Mouse (Mus musculus) CH12.LX (cell line): ENCODE results near the gene Foxo1. TPM values are rescaled to one million over a fixed set of nuclear protein-coding genes. Genes with fewer than 3 reads are reported as not detected.

Source experiments
- DNase-seq: peaks from one replicate; pipeline ENCODE4 v3.0.0-alpha.2; 2013; ENCODE audit errors: extremely low read depth
- H3K27ac ChIP-seq: 2 replicates; pipeline ENCODE4 v1.5.1; 2012; ENCODE audit warnings: low read depth, mild to moderate bottlenecking, control low read depth, moderate library complexity; ENCODE audit not compliant: insufficient read depth
- H3K27me3 ChIP-seq: replicated peaks from 2 replicates; pipeline ENCODE3; 2012; ENCODE audit warnings: inconsistent platforms
- H3K36me3 ChIP-seq, 2 experiments: replicated peaks in 1 of 2; 2 replicates each; pipeline versions ENCODE3 to v1.6.1; 2012; ENCODE audit warnings: inconsistent platforms in 1 of 2, low read length in 1 of 2, mild to moderate bottlenecking in 1 of 2, mixed read lengths in 1 of 2, moderate library complexity in 1 of 2; ENCODE audit not compliant: control insufficient read depth in 1 of 2, insufficient read depth in 1 of 2
- H3K4me1 ChIP-seq, 2 experiments: 2 replicates each; pipeline ENCODE4 v1.6.1; 2012; ENCODE audit warnings: inconsistent platforms in 1 of 2, moderate library complexity in 1 of 2; ENCODE audit not compliant: insufficient read depth in 2 of 2, control insufficient read depth in 1 of 2
- H3K4me2 ChIP-seq: 2 replicates; pipeline ENCODE4 v1.6.1; 2012; ENCODE audit warnings: low read depth, mild to moderate bottlenecking, control low read depth; ENCODE audit not compliant: poor library complexity, insufficient read depth, severe bottlenecking
- H3K4me3 ChIP-seq, 3 experiments: fragments of 150-350 bp in 1 of 3; sonication (generic) in 1 of 3; replicated peaks in 1 of 3; 2 replicates each; pipeline versions ENCODE3 to v1.5.1; 2011 to 2012; ENCODE audit warnings: low read depth in 2 of 3, low read length in 2 of 3, mild to moderate bottlenecking in 2 of 3, moderate library complexity in 2 of 3, control low read depth in 1 of 3, improper control_type of control experiment in 1 of 3, inconsistent platforms in 1 of 3, mixed read lengths in 1 of 3; ENCODE audit not compliant: poor library complexity in 1 of 3
- H3K79me2 ChIP-seq: replicated peaks from 2 replicates; pipeline ENCODE4 v1.6.1; 2012; ENCODE audit warnings: mild to moderate bottlenecking, moderate library complexity; ENCODE audit not compliant: control insufficient read depth, poor library complexity, insufficient read depth, severe bottlenecking; ENCODE audit errors: extremely low read depth
- H3K9ac ChIP-seq: 2 replicates; pipeline ENCODE4 v1.6.1; 2012; ENCODE audit warnings: low read depth, mild to moderate bottlenecking, control low read depth, moderate library complexity; ENCODE audit not compliant: insufficient read depth
- H3K9me3 ChIP-seq: replicated peaks from 2 replicates; pipeline ENCODE3; 2012; ENCODE audit warnings: low read length, inconsistent platforms, mixed read lengths
- BHLHE40 ChIP-seq: IDR thresholded peaks from 2 replicates; pipeline ENCODE4 v1.6.1; 2011; ENCODE audit warnings: mild to moderate bottlenecking, low read depth, low read length, improper control_type of control experiment
- CHD1 ChIP-seq: IDR thresholded peaks from 2 replicates; pipeline ENCODE4 v1.6.1; 2012; ENCODE audit warnings: low read depth, low read length, improper control_type of control experiment, inconsistent platforms
- CHD2 ChIP-seq: IDR thresholded peaks from 2 replicates; pipeline ENCODE4 v1.6.1; 2011; ENCODE audit warnings: low read length, improper control_type of control experiment
- ELF1 ChIP-seq: IDR thresholded peaks from 2 replicates; pipeline ENCODE4 v1.6.1; 2014; ENCODE audit warnings: low read depth, mild to moderate bottlenecking, inconsistent platforms, low read length, improper control_type of control experiment
- EP300 ChIP-seq: IDR thresholded peaks from 2 replicates; pipeline ENCODE4 v1.6.1; 2011; ENCODE audit warnings: low read length, improper control_type of control experiment
- ETS1 ChIP-seq: conservative IDR thresholded peaks from 2 replicates; pipeline ENCODE4 v1.6.1; 2012; ENCODE audit warnings: low read depth, mild to moderate bottlenecking, inconsistent platforms, low read length, improper control_type of control experiment, moderate library complexity
- HCFC1 ChIP-seq: IDR thresholded peaks from 2 replicates; pipeline ENCODE4 v1.6.1; 2012; ENCODE audit warnings: low read depth, mild to moderate bottlenecking, inconsistent platforms, low read length, improper control_type of control experiment
- IRF4 ChIP-seq: IDR thresholded peaks from 2 replicates; pipeline ENCODE4 v1.6.1; 2014; ENCODE audit warnings: low read depth, mild to moderate bottlenecking, inconsistent platforms, low read length, improper control_type of control experiment
- JUND ChIP-seq: conservative IDR thresholded peaks from 2 replicates; pipeline ENCODE4 v1.6.1; 2011; ENCODE audit warnings: low read depth, low read length, improper control_type of control experiment
- KAT2A ChIP-seq: IDR thresholded peaks from 2 replicates; pipeline ENCODE4 v1.6.1; 2012; ENCODE audit warnings: low read length, improper control_type of control experiment, inconsistent platforms; ENCODE audit not compliant: insufficient replicate concordance
- MAX ChIP-seq: IDR thresholded peaks from 2 replicates; pipeline ENCODE4 v1.6.1; 2011; ENCODE audit warnings: low read length, improper control_type of control experiment
- MYC ChIP-seq: IDR thresholded peaks from 2 replicates; pipeline ENCODE4 v1.6.1; 2011; ENCODE audit warnings: low read depth, mild to moderate bottlenecking, improper control_type of control experiment, low read length
- NELFE ChIP-seq: IDR thresholded peaks from 2 replicates; pipeline ENCODE4 v1.6.1; 2011; ENCODE audit warnings: low read depth, low read length, improper control_type of control experiment
- PAX5 ChIP-seq: IDR thresholded peaks from 2 replicates; pipeline ENCODE4 v1.6.1; 2012; ENCODE audit warnings: low read length, inconsistent platforms, mixed read lengths
- POLR2A ChIP-seq: IDR thresholded peaks from 2 replicates; pipeline ENCODE4 v1.6.1; 2011; ENCODE audit warnings: low read depth, mild to moderate bottlenecking, improper control_type of control experiment, low read length
- RAD21 ChIP-seq: IDR thresholded peaks from 2 replicates; pipeline ENCODE4 v1.6.1; 2011; ENCODE audit warnings: low read depth, mild to moderate bottlenecking, low read length, improper control_type of control experiment, moderate library complexity
- RCOR1 ChIP-seq: conservative IDR thresholded peaks from 2 replicates; pipeline ENCODE4 v1.6.1; 2012; ENCODE audit warnings: low read depth, mild to moderate bottlenecking, inconsistent platforms, low read length, improper control_type of control experiment
- TBP ChIP-seq: conservative IDR thresholded peaks from 2 replicates; pipeline ENCODE4 v1.6.1; 2011; ENCODE audit warnings: low read depth, low read length, improper control_type of control experiment
- TCF12 ChIP-seq: IDR thresholded peaks from 2 replicates; pipeline ENCODE4 v1.6.1; 2014; ENCODE audit warnings: low read depth, mild to moderate bottlenecking, inconsistent platforms, low read length, improper control_type of control experiment
- UBTF ChIP-seq: IDR thresholded peaks from 2 replicates; pipeline ENCODE4 v1.6.1; 2012; ENCODE audit warnings: low read depth, mild to moderate bottlenecking, inconsistent platforms, low read length, improper control_type of control experiment, moderate library complexity
- USF1 ChIP-seq: IDR thresholded peaks from 2 replicates; pipeline ENCODE4 v1.6.1; 2014; ENCODE audit warnings: low read depth, mild to moderate bottlenecking, inconsistent platforms, low read length, improper control_type of control experiment
- ZC3H11A ChIP-seq: IDR thresholded peaks from 2 replicates; pipeline ENCODE4 v1.6.1; 2012; ENCODE audit warnings: low read depth, mild to moderate bottlenecking, inconsistent platforms, low read length, improper control_type of control experiment
- ZKSCAN1 ChIP-seq: IDR thresholded peaks from 2 replicates; pipeline ENCODE4 v1.6.1; 2012; ENCODE audit warnings: low read depth, inconsistent platforms, low read length, improper control_type of control experiment, borderline replicate concordance
- ZMIZ1 ChIP-seq: IDR thresholded peaks from 2 replicates; pipeline ENCODE4 v1.6.1; 2012; ENCODE audit warnings: low read depth, mild to moderate bottlenecking, inconsistent platforms, low read length, improper control_type of control experiment
- dilution Hi-C: fragments of 300-500 bp; cut with MboI; formaldehyde crosslinking; loops from 2 replicates; pipeline ENCODE4 v1.14.3; 2020; ENCODE audit warnings: low sequenced_read_pairs; ENCODE audit not compliant: extremely low pct_unique_long_range_greater_than_20kb, extremely low pct_ligation_motif_present
- in situ Hi-C: fragments of 300-500 bp; cut with MboI; formaldehyde crosslinking; loops from 3 replicates; pipeline ENCODE4 v1.14.3; 2019; ENCODE audit warnings: low sequenced_read_pairs, low pct_ligation_motif_present, low pct_unique_long_range_greater_than_20kb, mixed read lengths
- polyA plus RNA-seq: library from polyadenylated mRNA; unstranded; fragments of >175 nt; gene quantifications from 2 replicates; pipeline ENCODE4 v1.2.1, GENCODE M21; 2012; ENCODE audit warnings: low read depth; ENCODE audit not compliant: insufficient read length
- total RNA-seq, 2 experiments: library from RNA; depleted of rRNA; stranded (reverse); fragments of 300-350 nt in 1 of 2; fragments of >200 nt in 1 of 2; gene quantifications; 2 replicates each; pipeline ENCODE4 v1.2.3; 2012 to 2014

Foxo1 gene
- total and polyA plus RNA-seq, 3 experiments = 0.79 to 6.9 (median 1.2) TPM

GRCm38 (mm10) chr3:52345881-52346280 lies 77.7 kb downstream of the Foxo1 start:
- Histone ChIP-seq H3K36me3 (peaks cover 13 to 39% of the 10 kb centered on the region in 2 experiments), H3K27ac (no peak overlapping the region), H3K9me3 (no peaks in the 10 kb centered on the region), H3K4me1 (peaks cover 0 to 59% of the 10 kb centered on the region in 2 experiments; a peak in 2 of 4 replicates), H3K4me2 (no peak overlapping the region), H3K4me3 (no peak overlapping the region), H3K27me3 (no peaks in the 10 kb centered on the region), H3K79me2 (peaks cover 4% of the 10 kb centered on the region; the same call in 1 of the 2 replicates), H3K9ac (no peak overlapping the region)
- TF ChIP-seq ETS1 (no peak), CHD1 (no peak), ZC3H11A (no peak), MAX (no peak), RAD21 (no peak), NELFE (no peak), MYC (no peak), HCFC1 (no peak), TCF12 (no peak), ZMIZ1 (no peak), EP300 (no peak), UBTF (no peak)
- in situ Hi-C loops = no loop called here
- no peak for DNase-seq
- dilution Hi-C loops = no loop called here

- Histone ChIP-seq H3K4me1 (peaks cover 0 to 47% of the 10 kb centered on the region in 2 experiments; a peak in 2 of 4 replicates), H3K79me2 (no peaks in the 10 kb centered on the region), H3K36me3 (peaks cover 16 to 43% of the 10 kb centered on the region in 2 experiments), H3K4me3 (no peak overlapping the region), H3K9me3 (no peaks in the 10 kb centered on the region), H3K27ac (no peak overlapping the region), H3K9ac (no peak overlapping the region), H3K4me2 (no peak overlapping the region), H3K27me3 (no peaks in the 10 kb centered on the region)
- dilution Hi-C loops = no loop called here
- DNase-seq = no peak
- TF ChIP-seq RAD21 (no peak), ZC3H11A (no peak), KAT2A (no peak), POLR2A (no peak), ZKSCAN1 (no peak), BHLHE40 (no peak), ZMIZ1 (no peak), ELF1 (no peak), MAX (no peak), RCOR1 (no peak), JUND (no peak), TCF12 (no peak), CHD2 (no peak), PAX5 (no peak), IRF4 (no peak), USF1 (no peak), EP300 (no peak), TBP (no peak), UBTF (no peak)
- in situ Hi-C loops = no loop called here
Observed at GRCm38 (mm10) chr3:52346986-52347710, 79.0 kb downstream of the Foxo1 start.
